Mouse (Mus musculus): ENCODE results near the gene Fastkd5. TPM values are rescaled to one million over a fixed set of nuclear protein-coding genes. Genes with fewer than 3 reads are reported as not detected.

Gene Fastkd5
- polyA plus RNA-seq, 1 experiment from 2014 or later = 22.4 TPM

GRCm38 (mm10) chr2:130564063-130564462, 65.8 kb downstream of the Fastkd5 start:
- peaks cover 23% of the 10 kb centered on the region for H3K4me1 ChIP-seq
- H3K4me3 ChIP-seq = peak overlapping the region; percentile 84
- peak overlapping the region; percentile 86 for H3K27ac ChIP-seq (replicated peaks)
- H3K9me3 ChIP-seq (replicated peaks) = no peaks in the 10 kb centered on the region
- no peaks in the 10 kb centered on the region for H3K27me3 ChIP-seq (ENCODE audit: low read depth, poor library complexity, severe bottlenecking)
- no peak for DNase-seq (ENCODE audit: low spot score)
- H3K36me3 ChIP-seq = peaks cover 24% of the 10 kb centered on the region
- 1% methylated on average over 23 of the region's 23 CpGs for WGBS

Other genes with a start within 250 kb of the Fastkd5 start
- 40.7 and 47.3 TPM in 2 replicates for gene Cpxm1, start 232.5 kb downstream of the Fastkd5 start, polyA plus RNA-seq (2016; fragmentation: Nextera tagmentation; extraction: Ambion mirVana)
- gene Gm28372, start 224.8 kb downstream of the Fastkd5 start, polyA plus RNA-seq (2016; fragmentation: Nextera tagmentation; extraction: Ambion mirVana) = not detected in 2 replicates
- 0.40 TPM in 1 of 2 replicates, not detected in the other for gene 1700020A23Rik, start 224.8 kb downstream of the Fastkd5 start, polyA plus RNA-seq (2016; fragmentation: Nextera tagmentation; extraction: Ambion mirVana)
- gene Tmem239, start 223.5 kb downstream of the Fastkd5 start, polyA plus RNA-seq (2016; fragmentation: Nextera tagmentation; extraction: Ambion mirVana) = 0.12 TPM in 1 of 2 replicates, not detected in the other
- 117 and 126 TPM in 2 replicates for gene Vps16, start 205.7 kb downstream of the Fastkd5 start, polyA plus RNA-seq (2016; fragmentation: Nextera tagmentation; extraction: Ambion mirVana)
- 13.9 and 14.4 TPM in 2 replicates for gene Pced1a, start 205.3 kb downstream of the Fastkd5 start, polyA plus RNA-seq (2016; fragmentation: Nextera tagmentation; extraction: Ambion mirVana)
- gene Ptpra, start 179.7 kb downstream of the Fastkd5 start, polyA plus RNA-seq (2016; fragmentation: Nextera tagmentation; extraction: Ambion mirVana) = 88.2 and 91.8 TPM in 2 replicates
- gene Mrps26, start 66.3 kb downstream of the Fastkd5 start, polyA plus RNA-seq (2016; fragmentation: Nextera tagmentation; extraction: Ambion mirVana) = 84.8 and 89.0 TPM in 2 replicates
- not detected in 2 replicates for gene Oxt, start 53.9 kb downstream of the Fastkd5 start, polyA plus RNA-seq (2016; fragmentation: Nextera tagmentation; extraction: Ambion mirVana)
- not detected in 2 replicates for gene Avp, start 47.5 kb downstream of the Fastkd5 start, polyA plus RNA-seq (2016; fragmentation: Nextera tagmentation; extraction: Ambion mirVana)
- 20.3 and 21.5 TPM in 2 replicates for gene Ubox5, start within 50 bp of the Fastkd5 start, polyA plus RNA-seq (2016; fragmentation: Nextera tagmentation; extraction: Ambion mirVana)
- gene Lzts3, start 12.8 kb upstream of the Fastkd5 start, polyA plus RNA-seq (2016; fragmentation: Nextera tagmentation; extraction: Ambion mirVana) = 4.0 and 5.1 TPM in 2 replicates
- gene Ddrgk1, start 34.6 kb upstream of the Fastkd5 start, polyA plus RNA-seq (2016; fragmentation: Nextera tagmentation; extraction: Ambion mirVana) = 40.6 and 45.6 TPM in 2 replicates
- 153 and 161 TPM in 2 replicates for gene Itpa, start 37.6 kb upstream of the Fastkd5 start, polyA plus RNA-seq (2016; fragmentation: Nextera tagmentation; extraction: Ambion mirVana)
- gene Slc4a11, start 67.5 kb upstream of the Fastkd5 start, polyA plus RNA-seq (2016; fragmentation: Nextera tagmentation; extraction: Ambion mirVana) = 0.31 and 0.57 TPM in 2 replicates